Mouse (Mus musculus): ENCODE measurements around the gene Gramd1c.

DNA sequence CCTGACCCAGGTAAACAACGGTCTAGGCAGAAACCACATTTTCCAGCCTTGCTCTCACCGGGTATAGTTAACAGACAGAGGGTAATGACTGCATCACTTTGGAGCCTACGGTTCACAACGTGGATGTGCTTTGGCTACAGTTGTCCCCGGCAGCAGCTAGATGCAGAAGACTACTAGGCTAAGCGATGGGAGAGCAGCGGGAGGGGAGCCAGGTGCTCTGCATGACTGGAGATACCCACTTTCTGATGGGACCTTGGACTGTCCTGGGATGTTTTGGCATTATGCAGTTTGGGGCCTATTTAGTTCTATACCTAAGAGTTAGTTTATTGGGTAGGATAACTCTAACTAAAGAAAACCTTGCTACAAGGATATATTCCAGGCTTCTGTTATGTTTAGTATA lies 36.2 kb upstream of the Gramd1c start:
- no peak for TF ChIP-seq CTCF (IDR thresholded peaks at IDR 0.05; ENCODE audit: borderline replicate concordance, extremely low read depth, insufficient read depth, insufficient read length)
- TF ChIP-seq POLR2A (IDR thresholded peaks at IDR 0.05; ENCODE audit: borderline replicate concordance, extremely low read depth, insufficient read depth, insufficient read length, poor library complexity, severe bottlenecking), result no peak

Data from brain, embryonic 14.5 days (tissue).